Mouse (Mus musculus) erythroid progenitor cell, adult 5-6 weeks (primary cell): ENCODE data around the gene Golga5. TPM values are rescaled to one million over a fixed set of nuclear protein-coding genes. Genes with fewer than 3 reads are reported as not detected.

Experiments used
- ATAC-seq: replicated peaks from 2 replicates; pipeline ENCODE4 v1.8.0; 2016; ENCODE audit warnings: moderate number of reproducible peaks, mild to moderate bottlenecking, moderate TSS enrichment, inconsistent platforms; ENCODE audit not compliant: poor library complexity, low FRiP score, severe bottlenecking
- total RNA-seq, 2 experiments: library from RNA; stranded (forward) in 1 of 2; stranded (reverse) in 1 of 2; fragments of 150-400 nt in 1 of 2; fragments of 186-747, 209-891 nt in 1 of 2; gene quantifications; 2 replicates each; pipeline versions ENCODE4 v1.2.3 to v1.2.4; 2015 to 2017; ENCODE audit warnings: low replicate concordance in 2 of 2

The Golga5 gene
- total RNA-seq (2015; ENCODE audit: low replicate concordance) (11.9 and 15.9 TPM in 2 replicates), total RNA-seq (2017; ENCODE audit: low replicate concordance) (20.3 and 20.7 TPM in 2 replicates)

DNA sequence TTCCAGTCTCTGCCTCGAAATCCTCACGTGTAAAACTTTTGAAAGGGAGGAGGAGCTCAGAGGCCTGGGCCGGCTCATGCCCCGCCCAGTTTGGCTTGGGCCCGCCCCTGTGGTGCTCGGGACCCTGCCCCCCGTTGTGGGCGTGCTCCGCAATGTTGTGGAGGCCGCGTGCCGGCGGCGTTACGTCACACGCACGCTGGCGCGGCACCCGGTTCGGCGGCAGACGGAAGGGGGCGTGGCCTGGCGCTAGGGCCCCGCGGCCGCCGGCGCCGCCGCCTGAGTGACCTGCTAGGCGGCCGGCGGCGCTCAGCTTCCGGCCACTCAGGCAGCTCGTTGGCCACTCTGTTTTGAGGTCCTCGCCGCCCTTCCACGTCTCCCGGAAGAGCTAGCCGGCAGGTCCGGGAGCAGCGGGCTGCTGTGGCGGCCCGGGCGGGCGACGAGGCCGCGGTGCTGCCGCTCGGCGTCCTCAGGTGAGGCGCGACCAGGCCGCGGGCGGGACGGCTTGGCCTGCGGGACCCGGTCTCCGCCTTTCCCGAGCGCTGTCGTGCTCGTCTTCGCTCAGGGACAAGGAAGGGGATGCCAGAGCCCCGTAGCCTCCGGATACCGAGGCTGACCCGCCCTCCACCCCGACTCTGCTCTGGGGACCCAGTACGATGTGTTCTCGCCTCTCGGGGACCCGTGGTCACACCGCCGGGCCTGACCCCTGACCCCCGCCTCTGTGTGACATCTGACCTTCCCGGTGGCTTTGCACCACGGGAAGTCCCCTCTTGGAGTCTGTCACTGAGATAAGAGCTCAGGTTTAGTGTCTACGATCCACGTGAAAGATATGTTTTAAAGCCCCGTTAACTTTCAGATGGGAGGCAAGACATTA is at the start of gene Golga5:
Gene Golga5 (plus strand): TSS at position 242 of the 871 bp plus-strand sequence.
- peak; percentile 99 for ATAC-seq

DNA sequence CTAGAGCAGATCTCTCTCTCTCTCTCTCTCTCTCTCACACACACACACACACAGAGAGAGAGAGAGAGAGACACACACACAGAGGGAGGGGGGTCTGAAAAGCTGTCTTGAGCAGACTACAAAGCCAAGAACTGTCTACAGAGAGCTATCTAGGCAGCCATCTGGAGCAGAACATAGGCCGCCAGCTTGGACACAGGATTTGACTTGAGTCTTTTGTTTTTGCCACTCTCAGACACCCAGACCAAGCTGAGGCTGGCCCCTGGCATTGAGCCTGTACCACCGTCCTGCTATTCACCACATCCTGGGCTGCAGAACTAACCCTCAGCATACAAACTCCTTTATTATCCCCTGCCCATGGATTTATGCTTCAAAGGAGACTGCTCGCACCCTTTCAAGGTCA is 49.4 kb upstream of the Golga5 start:
- ATAC-seq = no peak

DNA sequence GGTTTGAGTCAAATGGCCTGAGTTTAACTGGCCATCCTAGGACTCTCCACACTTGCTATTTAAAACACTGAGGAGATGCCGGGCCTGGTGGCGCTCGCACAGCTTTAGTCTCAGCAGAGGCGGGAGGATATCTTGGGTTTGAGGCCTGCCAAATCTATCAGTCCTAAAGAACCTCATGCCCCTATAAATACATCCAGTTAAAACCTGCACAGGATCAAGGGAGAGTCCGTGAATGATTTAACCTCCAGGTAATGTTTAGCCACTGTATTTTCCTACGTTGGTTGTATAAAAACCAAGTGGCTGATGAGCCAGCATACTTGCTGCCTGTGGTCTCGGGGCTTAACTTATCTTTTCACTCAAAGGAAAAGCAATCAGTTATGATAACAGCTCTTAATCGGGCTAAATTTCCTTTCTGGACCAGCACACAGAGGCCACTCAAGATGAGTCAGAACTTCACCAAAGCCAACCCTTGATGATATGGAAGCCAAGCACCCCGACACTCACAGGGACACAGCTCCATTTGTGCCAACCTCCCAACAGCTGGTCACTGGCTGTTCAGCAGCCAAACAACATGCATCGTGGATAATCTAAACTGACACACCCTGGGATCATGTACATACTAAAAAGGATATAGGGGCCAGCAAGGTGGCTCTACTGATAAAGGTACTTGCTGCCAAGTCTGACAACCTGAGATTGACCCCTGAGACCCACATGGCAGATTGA is 48.6 kb upstream of the Golga5 start:
- ATAC-seq = peak; percentile 73

DNA sequence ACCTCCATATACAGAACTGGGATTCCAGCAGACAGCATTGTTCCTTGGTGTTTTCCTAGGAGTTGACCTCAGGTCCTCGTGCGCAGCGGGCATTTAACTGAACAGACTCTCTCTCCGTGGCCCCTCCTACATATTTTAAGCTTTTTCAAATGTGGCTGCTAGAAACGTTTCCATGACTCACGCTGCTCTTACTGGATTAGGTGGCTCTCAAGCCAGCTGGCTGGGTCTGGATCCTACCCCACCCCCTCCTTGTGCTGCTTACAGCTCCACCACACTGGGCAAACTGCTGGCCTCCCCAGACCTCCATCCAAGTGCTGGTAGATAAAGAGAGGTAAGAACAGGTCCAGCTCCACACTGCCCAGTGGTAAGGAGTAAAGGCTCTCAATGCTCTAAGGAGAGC is 46.9 kb upstream of the Golga5 start:
- no peak for ATAC-seq

DNA sequence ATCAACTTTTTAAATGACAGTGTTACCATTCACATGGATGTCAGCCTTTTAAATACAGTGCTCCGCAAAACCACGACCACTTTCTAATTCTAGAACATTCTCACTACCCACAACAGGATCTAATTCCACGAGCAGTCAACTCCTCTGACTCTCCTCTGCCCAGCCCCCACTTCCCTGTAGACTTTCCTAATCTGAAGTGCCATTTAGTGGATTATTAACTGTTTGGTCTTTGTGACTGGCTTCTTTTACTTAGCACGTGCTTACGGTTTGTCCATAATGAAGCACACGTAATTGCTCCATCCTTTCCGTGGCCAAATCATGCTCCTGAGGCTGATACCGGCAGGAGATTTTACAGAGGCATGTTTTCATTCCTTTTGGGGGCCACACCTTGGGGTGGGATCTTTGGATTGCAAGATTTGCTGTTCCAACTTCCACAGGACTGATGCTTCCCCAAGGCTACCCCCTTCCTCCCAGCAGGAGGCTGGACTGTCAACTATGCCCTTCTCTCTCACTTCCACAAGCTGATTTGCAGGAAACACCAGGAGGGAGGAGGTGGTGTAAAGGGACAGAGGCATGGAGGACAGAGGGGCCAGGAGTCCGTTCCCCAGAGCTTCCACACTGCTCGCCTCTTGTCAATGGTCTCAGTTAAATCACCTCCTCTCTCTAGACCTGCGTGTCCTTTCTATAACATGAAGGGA is 46.2 kb upstream of the Golga5 start:
- ATAC-seq = no peak

- ATAC-seq = no peak
Observed at GRCm38 (mm10) chr12:102423625-102424024, 45.3 kb upstream of the Golga5 start.

GRCm38 (mm10) chr12:102424456-102424855 is 44.5 kb upstream of the Golga5 start:
- no peak for ATAC-seq

- ATAC-seq = no peak
Observed at GRCm38 (mm10) chr12:102425048-102425578, 43.8 kb upstream of the Golga5 start.

DNA sequence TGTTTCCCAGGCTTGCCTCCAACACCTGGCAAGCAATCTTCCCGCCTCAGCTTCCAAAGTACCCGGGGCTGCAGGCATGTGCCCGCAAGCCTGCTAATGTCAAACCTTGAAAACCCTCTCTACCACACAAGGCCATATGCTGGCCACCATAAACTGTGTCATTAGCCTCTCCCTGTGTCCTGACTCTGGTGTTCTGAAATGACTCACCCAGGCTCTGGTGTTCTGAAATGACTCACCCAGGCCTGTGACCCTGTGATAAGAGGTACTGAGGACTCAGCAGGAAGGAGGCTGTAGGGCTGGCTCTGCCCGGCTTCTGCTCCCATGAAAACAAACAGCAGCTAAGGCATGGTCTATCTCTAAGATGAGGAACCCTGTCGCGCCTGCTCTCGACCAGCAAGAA is 42.6 kb upstream of the Golga5 start:
- ATAC-seq = peak; percentile 99

GRCm38 (mm10) chr12:102429656-102430055 is 39.3 kb upstream of the Golga5 start:
- ATAC-seq = no peak

DNA sequence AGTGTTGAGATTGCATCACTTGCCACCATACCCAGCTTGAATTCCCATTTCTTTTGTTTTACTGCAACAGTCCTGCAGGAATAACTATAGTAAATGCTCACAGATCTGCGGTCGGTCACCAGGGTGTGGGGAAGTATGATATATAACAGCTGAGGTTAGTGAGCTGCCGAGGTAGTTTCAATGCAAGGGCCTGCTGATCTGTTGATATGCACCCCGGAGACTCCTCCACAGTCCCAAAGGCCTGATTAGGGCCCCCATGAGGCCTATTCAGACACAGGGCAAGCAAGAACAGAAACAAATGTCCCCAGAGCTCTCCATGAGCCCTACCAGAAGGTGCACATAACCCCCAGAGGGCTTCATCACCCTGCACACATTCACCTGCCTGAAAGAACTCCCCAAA is 38.7 kb upstream of the Golga5 start:
- ATAC-seq = no peak

GRCm38 (mm10) chr12:102432238-102432637 is 36.7 kb upstream of the Golga5 start:
- ATAC-seq = no peak

GRCm38 (mm10) chr12:102434107-102434506 is 34.8 kb upstream of the Golga5 start:
- no peak for ATAC-seq

DNA sequence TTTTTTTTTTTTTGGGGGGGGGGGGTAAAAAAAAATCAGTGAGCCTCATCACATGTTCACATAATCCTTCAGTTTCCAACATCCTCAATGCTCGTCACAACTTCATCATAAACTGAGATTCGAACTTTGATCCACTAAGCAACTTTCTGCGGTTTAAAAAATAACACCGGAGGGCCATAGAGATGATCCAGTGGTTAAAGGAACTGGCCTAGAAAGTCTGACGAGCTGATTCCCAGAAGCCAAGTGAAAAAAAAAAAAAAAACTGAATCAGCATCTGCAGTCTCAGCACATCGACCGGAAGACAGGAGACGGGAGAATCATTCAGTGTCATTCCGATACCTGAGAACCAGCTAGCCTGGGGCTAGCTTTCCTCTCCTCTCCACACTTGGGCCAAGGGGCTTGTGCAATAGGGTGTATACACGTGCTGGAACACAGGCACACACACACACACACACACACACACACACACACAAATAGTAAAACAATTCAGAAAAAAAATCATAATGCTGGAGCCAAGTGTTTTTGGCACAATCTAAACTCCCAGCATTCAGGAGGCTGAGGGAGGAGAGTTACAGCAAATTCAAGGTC is 31.9 kb upstream of the Golga5 start:
- ATAC-seq = no peak

- ATAC-seq = no peak
Observed at GRCm38 (mm10) chr12:102437952-102438351, 31.0 kb upstream of the Golga5 start.

GRCm38 (mm10) chr12:102438983-102439631 is 29.8 kb upstream of the Golga5 start:
- no peak for ATAC-seq

GRCm38 (mm10) chr12:102439632-102440023 is 29.3 kb upstream of the Golga5 start, which contains the start of gene Lgmn:
Gene Lgmn, minus strand, starts transcription at chr12:102439813.
- ATAC-seq = peak; percentile 80

- no peak for ATAC-seq
Observed at GRCm38 (mm10) chr12:102440551-102440950, 28.4 kb upstream of the Golga5 start.

DNA sequence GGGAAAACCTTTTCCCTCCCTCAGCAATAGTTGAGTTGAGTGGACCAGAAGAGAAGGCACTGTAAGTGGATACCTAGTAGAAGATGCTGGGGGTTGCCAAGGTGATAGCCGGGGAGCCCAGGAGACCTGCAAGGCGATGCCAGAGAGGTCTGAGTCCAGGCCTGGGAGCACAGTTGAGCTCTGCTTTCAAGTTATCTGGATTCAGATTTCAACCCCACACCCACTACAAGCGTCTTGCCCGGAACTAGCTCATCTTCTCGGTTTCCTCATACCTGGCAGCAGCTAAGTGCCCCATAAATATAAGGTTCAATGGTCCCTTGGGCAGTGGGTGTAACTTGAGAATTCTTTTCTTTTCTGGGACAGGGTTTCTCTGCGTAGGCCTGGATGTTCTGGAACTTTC is 27.8 kb upstream of the Golga5 start:
- ATAC-seq = no peak
